Mouse (Mus musculus) lung, postnatal 10 days (tissue): ENCODE results near the gene Rufy1.

ENCODE experiments used
- DNase-seq: peaks from one replicate; pipeline ENCODE4 v3.0.0; 2021

The Rufy1 gene

DNA sequence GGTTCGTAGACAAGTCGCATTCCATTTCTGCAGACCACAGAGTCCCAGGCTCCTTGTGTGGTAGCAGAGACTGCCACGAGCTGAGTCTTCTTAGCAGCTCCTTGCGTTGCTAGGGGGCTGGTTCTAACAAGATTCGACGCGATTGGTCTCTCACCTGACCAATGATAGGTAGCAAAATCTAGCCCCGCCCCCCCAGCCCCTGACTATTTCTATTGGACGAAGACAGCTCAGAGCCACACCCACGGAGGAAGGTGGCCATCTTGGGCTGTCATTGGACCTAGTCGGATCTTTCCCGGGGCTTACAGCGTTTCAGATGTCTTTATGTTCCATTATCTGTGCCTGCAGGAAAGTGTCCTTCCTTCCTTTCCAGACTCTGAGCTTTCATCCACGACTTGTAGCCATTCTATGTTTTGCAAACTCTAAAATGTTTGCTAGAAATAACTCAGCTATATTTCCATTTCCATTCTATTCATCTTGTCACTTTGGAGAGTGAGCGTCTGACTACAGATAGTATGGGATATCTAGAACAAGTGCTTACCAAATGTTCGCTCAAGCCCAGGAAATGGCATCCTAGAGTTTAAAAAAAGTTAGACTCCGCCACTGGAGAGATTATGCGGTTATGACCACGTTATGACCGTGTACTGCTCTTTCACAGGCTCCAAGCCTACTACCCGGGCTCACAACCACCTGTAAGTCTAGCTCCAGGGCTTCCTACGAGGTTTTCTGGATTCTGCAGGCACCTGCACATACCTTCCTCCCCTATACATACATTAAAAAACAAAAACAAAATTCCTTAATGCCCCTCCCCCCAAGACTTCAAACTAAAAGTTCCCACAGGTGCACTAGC is 8.8 kb downstream of the Rufy1 start:
- DNase-seq, result peak; percentile 80

DNA sequence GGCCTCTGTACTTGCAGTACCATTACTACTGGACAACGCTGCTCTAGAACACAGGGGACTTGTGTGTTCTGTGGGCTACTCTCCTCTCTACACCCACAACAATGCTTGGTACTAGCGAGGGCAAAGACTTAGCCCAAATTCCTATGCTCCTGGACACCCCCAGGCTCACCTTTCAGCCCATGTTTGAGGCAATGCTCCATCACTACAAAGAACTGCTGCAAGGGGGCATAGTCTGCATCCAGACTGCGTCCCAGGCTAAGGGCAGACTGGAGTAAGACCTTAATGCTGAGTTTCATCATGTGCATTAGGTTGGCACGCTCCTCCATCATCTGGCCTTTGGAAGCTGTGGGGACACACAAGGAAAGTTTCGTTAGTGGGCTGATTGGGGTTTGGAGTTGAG is 9.5 kb downstream of the Rufy1 start:
- no peak for DNase-seq

DNA sequence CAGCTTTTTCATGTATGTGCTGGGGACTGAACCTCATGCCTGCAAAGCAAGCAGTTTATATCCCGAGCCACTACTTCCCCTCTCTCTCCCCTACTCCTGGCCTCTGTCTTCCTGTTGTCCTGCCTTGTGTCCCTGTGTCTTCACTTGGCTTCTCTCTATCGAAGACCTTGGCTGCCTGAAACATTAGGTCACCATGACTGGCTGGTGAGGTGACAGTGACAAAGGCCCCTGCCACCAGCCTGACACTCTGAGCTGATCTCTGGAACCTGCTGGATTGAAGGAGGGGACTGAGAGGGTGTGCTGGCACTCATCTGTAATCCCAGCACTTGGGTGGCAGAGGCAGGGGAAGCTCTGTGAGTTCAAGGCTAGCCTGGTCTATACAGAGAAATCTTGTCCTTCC is 13.1 kb downstream of the Rufy1 start:
- DNase-seq, result no peak

DNA sequence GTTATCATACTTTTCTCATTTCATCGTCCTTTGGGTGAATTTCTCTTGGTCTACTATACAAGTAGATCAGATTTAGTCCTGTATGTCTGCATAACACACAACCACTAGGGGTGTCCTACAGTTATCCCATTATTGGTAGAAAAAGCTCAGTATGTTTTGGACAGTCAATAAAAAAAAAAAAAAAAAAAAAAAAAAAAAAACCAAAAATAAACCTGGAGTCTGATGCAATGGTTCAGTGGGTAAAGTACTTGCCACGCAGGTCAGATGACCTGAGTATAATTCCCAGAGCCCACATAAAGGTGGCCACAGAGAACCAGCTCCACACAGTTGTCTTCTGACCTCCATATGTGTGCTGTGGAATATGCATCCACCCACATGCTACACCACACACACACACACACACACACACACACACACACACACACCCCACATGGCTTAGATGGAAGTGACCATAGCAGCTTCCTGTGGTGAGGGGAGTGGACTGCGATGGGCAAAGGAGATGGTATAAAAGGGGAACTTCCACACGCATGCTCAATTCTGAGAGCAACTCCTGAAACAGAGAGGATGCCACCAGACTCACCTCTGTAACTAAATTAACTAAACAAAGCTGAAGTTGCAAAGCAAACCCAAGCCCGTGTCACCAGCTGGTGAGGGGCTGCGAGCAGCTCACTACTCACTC is 15.2 kb downstream of the Rufy1 start:
- DNase-seq, result no peak

DNA sequence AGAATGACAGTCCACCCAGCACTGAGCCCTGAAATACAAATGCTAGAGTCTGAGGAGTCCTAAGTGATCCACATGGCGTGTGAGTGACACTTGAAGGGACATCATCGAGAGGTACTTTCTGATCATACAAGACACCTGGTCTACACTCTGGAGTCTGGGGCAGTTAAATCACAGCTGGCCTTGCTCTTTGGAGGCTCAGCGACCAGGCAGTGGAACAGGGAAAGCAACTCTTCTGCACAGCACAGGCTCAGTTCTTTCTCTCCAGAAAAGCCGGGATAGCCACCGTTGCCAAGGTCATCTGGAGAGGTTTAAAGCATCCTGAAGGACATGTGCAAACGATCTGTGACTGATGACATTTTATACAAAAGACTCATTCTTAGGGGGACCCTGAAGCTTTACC is 23.7 kb downstream of the Rufy1 start:
- DNase-seq, result no peak

DNA sequence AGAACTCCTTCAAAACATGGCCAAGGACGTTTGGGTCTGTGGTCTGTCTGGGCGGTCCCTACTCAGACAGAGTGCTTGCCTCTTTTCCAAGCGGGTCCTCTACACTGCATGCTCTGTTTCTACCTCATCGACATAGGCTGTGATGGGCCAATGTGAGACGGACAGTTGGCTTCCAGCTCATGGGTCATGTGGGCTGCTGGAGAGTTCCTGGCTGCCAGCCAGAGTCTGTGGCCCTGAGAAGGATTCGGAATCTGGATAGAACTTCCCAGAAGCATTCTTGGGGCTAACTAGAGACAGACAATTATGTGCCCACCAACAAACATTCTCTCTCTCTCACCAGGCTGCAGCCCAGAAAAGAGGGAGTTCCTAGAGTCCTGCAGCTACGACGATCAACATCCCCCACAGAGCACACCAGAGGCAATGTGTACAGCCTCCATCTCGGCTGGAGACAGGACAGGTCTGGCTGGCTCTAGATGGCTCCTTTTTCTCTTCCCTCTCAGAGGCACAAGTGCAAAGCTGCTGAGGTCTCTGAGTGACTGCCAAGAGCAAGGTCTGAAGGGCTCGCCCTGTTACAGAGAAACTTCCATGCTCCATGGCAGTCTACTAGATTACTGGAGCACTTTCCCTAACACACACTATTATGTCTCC is 27.4 kb downstream of the Rufy1 start:
- DNase-seq, result peak; percentile 50

DNA sequence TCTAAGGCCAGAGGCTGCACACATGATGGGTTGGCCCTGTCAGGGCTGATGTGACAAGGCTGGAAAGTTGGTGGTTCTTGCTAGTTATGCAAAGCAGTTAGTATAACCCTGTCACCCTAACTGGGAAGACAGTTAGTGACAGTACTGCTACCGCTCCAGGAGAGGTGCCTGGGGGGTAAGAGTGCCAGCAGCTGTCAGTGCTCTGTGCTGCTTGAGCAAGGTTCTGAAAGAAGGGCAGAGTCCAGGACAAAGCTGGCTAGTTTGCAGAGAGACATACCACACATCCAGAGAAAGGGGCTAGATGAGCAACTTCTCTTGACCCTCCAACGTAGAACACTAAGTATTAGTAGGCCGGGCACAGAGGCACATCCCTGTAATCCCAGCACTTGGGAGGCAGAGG is 28.4 kb downstream of the Rufy1 start:
- DNase-seq, result no peak

DNA sequence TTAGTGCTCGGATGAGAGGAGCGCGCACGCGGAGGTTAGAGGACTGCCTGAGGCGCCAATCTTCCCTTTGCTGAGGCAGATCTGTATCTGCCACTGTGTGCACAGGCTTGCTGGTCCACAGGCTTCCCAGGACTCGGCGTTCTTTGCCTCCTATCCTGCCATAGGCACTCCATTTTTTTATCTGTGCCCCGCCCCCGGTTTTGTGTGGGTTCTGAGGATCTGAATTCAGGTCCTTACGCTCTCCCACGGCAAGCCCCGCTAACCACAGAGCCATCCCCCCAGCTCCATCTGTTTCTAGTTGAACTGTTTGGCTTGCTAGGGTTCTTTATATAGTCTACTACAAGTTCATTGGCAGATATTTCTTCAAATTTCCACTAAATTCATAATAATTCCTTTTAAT is 32.1 kb downstream of the Rufy1 start:
- no peak for DNase-seq

DNA sequence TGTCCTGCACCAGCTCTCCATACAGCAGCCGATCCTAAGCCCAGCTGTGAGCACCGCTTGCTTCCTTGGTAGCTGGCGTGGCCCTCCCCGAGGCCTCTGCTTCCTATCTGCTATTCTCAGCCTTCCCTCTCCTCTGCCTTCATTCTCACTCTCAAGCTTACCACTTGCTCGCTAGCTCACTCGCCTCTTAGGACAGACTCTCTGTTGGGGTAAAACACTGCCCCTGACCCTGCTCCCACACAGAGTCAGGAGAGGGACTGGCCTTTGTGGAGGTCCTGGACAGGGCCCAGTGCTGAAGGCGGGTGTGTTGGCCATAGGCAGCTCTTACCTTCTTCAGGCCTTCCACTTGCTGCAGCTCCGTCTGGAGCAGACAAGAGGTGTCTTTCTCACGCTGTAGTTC is 33.6 kb downstream of the Rufy1 start:
- no peak for DNase-seq

DNA sequence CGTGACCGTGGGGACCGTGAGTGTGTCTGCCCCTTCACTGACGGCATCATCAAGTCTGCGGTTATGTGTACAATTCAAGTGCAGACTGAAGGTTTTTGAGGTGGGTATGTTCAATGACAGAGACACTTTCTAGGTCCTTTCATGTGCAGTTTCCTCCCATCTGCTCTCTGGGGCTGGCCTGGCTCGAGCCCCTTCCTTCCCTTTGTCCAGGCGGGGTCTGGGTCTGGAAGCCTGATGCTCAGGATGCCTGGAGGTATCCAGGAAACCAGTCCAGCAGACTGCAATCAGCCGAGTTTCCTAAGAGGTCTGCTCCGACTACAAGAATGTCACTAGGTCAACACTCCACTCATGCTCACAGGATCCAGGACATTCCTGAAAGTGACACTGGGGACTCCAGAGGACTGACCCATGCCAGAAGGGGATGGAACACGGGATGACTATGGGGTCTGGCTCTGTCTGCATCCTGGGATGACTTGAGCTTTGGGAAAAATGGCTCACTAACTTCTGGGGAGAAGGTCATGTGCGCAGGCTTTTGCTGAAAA is 34.1 kb downstream of the Rufy1 start:
- DNase-seq, result no peak

DNA sequence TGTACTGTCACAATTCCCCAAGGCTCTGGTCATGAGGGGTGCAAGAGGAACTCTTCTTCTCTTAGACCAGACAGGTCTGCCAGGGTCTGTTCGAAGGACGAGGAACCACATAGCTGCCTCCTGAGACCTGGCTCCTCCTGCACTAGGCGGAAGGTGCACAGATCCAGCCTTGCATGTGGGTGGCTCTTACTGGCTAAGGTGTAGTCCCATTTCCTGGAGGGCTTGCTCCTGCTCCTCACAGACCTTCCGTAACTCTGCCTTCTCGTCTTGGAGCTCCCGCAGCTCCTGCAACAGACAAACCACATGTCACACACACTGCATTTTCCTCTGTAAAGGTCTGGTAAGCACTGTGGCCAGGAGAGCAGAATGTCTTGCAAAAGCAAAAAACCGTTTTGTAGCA is 36.2 kb downstream of the Rufy1 start:
- no peak for DNase-seq

DNA sequence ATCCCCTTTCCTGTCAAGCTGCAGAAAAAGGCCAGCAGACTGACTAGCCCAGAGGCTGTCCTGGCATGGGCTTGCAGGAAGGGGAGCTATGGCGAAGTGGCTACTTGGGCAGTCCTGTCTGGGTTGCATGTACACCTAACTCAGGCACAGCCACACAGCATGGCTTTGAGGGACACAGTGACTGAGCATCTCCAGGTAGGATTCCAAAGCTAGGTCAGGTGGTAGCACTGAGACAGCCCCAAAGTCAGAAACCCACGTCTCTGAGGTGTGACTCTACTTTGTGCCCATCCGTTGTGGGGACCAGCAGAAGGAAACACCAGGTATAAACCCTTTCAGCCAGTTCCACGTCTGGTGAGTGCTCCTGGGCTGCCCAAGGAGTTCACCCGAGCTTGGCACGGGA is 37.6 kb downstream of the Rufy1 start:
- DNase-seq, result no peak

DNA sequence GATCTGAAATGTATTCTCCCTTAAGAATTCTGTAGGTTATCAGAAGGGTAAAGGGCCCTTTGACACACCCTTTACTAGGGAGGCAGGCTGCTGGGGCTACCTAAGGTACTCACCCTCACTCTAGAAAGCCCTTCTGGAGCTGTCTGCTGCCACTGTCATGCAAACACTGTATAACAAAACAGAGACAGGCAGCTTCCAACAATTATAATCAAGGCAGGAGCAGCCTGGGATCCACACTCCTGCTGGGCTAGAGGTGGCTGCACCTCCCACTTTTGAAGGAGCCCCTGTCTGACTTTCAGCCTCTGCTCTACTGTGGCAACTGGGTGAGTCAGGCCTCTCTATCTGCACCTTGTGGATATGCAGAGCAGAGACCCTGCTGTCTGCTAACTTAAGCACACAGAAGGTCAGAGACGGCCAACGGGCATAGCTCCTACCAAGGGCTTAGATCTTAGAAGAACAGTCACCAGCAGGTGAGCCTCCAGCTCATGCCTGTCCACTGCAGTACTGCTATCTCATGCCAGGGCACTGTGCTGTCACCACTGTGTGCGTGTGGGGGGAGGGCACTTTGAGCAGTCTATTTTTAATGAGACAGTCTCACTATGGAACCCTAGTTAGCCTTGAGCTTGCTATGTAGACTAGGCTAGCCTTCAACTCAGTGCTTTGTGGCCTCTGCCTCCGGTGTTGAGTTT is 39.5 kb downstream of the Rufy1 start:
- no peak for DNase-seq

DNA sequence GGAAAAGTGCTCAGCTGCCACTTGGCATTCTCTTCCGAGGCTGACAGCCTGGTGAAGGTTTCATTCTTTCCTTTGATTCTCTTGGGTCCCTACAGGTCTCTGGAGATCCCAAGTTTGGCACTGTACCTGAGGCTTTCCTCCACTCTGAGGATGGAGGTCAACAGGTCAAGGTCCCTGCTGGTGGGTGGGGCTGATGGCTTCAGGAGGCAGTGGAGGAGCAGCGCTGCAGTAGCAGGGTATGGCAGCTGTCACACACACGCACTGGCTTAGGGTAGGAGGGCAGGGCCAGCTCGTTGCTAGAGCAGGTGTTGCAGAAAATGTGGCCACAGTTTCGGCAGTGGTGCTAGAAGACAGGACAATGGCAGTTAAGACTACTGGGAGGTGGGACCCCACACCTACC is 41.3 kb downstream of the Rufy1 start:
- no peak for DNase-seq

DNA sequence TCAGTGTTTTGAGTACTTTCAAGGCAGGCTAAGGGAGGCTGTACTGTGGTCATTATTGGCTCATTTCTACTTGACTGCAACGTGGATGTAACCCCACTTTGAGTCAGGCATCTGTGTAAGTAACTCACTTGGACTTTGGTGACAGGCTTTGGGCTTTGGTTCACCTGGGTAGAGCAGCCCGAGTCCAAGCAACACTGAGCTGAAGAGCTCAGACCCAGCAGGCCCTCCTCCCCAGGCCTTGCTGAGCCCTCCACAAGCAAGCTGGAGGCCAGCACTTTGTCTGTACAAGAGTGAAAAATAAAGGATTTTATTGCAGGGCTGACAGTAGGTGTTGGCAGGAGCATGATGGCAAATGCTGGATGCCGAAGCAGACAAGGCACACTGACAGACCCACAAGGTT is 41.9 kb downstream of the Rufy1 start:
- no peak for DNase-seq

DNA sequence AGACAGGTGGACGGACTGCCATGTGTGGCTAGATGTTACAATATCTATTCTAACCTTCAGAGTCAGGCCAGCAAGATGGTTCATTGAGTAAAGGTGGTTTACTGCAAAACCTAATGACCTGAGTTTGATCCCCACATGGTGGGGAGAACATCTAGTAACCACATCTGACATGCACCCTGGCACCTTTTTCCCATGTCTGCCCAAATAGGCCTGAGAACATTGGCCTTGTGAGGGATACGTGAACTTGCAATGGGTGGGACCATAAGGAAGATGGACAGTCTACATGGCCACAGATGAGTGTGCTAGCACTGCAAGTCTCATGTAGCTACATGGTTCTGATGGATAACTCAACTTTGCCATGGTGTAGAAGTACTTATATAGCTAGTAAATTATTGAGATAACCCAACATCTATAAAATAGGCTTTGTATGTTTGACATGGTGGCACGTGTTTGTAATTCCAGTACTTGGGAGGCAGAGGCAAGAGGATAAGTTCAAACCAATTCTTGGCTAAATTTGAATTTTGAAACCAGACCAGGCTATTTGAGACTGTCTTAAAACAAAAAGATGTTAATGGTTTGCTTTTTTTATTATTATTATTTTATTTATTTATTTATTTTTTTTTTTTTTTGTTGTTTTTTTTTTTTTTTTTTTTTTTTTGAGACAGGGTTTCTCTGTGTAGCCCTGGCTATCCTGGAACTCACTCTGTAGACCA is 42.6 kb downstream of the Rufy1 start:
- no peak for DNase-seq

DNA sequence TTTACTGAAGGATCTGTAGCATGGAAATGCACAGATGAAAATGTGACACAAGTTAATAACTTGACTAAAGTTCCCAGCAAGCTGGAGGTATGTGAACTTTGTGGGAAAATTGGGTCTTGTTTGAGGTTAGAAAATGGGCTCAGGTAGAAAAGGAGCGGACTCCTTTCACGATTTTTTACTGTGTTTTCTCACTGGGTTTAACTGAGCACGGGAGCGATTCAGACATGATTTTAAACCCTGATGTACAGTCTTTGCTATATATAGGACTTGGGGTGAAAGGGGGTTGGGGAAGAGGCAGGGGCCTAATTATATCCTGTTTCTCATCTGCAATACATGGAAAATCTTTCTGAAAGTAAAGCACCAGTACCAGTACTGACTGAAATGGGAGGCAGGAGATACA is 43.2 kb downstream of the Rufy1 start:
- no peak for DNase-seq

DNA sequence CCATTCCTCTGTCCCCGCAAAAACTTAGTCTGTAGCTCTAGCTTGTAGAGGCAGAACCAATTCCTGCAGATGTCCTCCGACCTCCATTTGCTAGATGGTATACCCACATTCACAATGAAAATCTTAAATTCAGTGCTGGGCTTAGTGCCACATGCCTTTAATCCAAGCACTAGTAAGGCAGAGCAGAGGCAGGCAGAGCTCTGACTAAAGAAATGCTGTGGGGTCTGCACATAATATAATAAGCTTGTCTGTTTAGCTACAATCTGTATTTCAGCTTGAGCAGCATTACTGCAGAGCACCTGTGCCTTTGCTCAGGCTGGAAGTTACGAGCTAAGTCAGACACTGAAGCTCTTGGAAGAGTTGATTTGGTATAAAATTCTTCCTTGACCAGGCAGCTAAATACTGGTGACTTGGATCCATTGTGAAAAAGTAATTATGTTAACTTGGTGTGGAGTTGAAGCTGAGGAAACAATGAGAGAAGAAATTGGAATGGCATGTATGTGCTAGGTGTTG is 43.7 kb downstream of the Rufy1 start:
- no peak for DNase-seq

DNA sequence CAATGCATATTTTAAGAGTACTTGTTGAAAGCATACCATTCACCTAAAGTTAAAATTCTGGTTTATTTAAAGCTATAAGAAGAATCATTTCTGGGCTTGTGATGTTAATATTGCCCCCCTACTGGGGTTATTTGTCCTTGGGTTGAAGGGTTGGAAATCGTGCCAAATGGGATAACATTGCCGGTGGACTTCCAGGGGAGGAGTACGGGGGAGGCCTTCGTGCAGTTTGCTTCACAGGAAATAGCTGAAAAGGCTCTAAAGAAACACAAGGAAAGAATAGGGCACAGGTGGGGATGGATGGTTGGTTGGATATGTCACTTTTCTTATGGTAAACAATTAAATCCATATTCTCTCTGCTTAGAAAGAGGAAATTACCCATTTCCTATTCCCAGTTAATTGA is 49.6 kb downstream of the Rufy1 start:
- DNase-seq, result no peak

DNA sequence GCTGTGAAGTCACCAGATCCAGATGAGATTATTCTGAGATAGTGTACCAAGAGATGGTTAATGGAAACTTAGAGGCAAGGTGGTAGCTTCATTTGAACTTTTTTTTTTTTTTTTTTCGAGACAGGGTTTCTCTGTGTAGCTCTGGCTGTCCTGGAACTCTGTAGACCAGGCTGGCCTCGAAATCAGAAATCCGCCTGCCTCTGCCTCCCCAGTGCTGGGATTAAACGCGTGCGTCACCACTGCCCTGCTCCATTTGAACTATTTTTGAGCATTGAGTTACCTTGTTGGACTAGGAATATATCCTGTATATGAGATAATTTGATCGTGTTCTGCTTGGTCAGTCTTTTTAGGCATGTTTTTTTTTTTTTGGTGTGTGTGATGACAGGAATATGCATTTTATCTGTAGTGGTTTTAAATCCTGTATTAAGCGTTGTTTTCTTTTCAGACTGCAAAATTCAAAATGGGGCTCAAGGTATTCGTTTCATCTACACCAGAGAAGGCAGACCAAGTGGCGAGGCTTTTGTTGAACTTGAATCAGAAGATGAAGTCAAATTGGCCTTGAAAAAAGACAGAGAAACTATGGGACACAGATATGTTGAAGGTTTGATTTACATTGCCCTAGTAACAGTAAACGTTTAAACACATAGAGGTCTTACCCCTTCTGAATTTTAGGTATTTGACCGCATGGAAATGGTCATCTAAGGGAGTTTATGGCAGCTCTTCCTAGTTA is 51.7 kb downstream of the Rufy1 start:
- DNase-seq, result no peak

DNA sequence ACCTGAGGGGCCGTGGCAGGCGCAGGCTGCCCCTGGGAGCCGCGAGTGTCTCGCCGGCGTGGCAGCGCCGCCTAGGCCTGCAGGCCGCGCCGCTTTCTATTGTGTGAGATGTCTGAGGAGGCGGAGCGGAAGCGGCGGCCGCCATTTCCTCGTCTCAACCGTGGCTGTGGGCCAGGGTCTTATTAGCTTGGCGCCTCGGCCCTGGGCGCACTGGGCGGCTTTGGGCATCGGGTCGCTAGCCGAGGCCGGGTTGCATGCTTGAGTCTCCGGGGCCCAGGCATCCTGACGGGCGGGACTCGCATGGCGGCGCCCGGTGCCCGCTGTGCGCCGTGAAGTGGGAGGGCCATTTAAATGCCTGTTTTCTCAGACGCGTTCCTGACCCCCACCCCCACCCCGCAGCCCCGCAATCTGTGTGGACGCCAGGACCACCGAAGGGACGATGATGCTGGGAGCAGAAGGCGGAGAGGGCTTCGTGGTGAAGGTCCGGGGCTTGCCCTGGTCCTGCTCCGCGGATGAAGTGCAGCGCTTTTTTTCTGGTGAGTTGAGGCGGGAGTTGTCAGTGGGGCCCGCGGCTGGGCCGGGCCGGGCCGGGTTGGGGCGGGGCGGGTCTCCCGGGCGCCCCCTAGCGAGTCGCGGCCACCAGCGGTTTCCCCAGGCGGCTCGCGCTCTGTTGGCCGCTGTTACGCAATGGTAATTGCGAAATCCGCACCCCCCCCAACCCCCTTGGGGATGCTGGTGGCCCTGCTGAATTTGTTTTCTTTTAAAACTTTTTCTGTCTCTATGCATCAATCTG is 52.8 kb downstream of the Rufy1 start:
- peak; percentile 91 for DNase-seq
